Comparison of ENCODE assay signal across 29 mouse cellular contexts in genomic region chr7:34192825-34193224, GRCm38 (mm10). TPM values are rescaled to one million over a fixed set of nuclear protein-coding genes. Genes with fewer than 3 reads are reported as not detected.
A peak's percentile ranks its signal among the peaks of the same experiment; 100 is the strongest.
DNase-seq lines count a peak whose midpoint lies in the region; TF ChIP-seq lines count a peak whose summit lies in the region.
"Had no signal": no experiment of that assay in that cellular context is flagged by ENCODE, and none has a peak within 500 bp of the region (broad histone marks: within the 10 kb centered on the region; RNA-seq: fewer than 3 reads in every experiment).

No protein-coding gene starts in this region.

- H3K27ac ChIP-seq in bone marrow macrophage, adult 2 months (ENCODE audit: insufficient read depth, low read depth, low read length): peak overlapping the region; percentile 54
- peak overlapping the region; percentile 51; the same call in 1 of the 2 replicates for H3K27ac ChIP-seq in cortical plate, adult 2 months (ENCODE audit: insufficient read depth, low read length)
- H3K27ac ChIP-seq in hindbrain, embryonic 10.5 days: no peak overlapping the region
- H3K27ac ChIP-seq: embryonic facial prominence, embryonic 10.5 days; heart, embryonic 10.5 days; intestine, embryonic 15.5 days; midbrain, embryonic 15.5 days; neural tube, embryonic 15.5 days; stomach, postnatal 0 days had no signal

- TF ChIP-seq POLR2A in bone marrow macrophage, adult 2 months (IDR thresholded peaks at IDR 0.05; ENCODE audit: borderline replicate concordance, low read depth, low read length): no peak
- TF ChIP-seq POLR2A in cortical plate, adult 2 months (IDR thresholded peaks at IDR 0.05; ENCODE audit: extremely low read depth, insufficient read depth, low read length): no peak

- peaks cover 35% of the 10 kb centered on the region for H3K4me1 ChIP-seq in bone marrow macrophage, adult 2 months (ENCODE audit: control insufficient read depth, insufficient read depth, low read length)
- no peaks in the 10 kb centered on the region for H3K4me1 ChIP-seq in cortical plate, adult 2 months (ENCODE audit: control insufficient read depth, insufficient read depth, low read length)
- peaks cover 8% of the 10 kb centered on the region for H3K4me1 ChIP-seq in hindbrain, embryonic 10.5 days (replicated peaks)

- DNase-seq in lung, adult 18-20 months: peak; percentile 10 to 24
- DNase-seq in lung, postnatal 14 days: no peak
- DNase-seq in monocyte, adult 2 months (ENCODE audit: low read depth in 1 of 2, low spot score in 2 of 2): peak; percentile 50 to 59
- no peak for DNase-seq in ovary, adult 18-20 months (ENCODE audit: low spot score)
- DNase-seq in hindbrain, embryonic 10.5 days (ENCODE audit: low spot score): no peak
- no peak for DNase-seq in cerebellum, adult 11-12 months
- DNase-seq: adrenal gland, postnatal 36 days; cerebellum, adult 2 months; cerebellum, postnatal 25 days; forebrain, postnatal 0 days; gastrocnemius, postnatal 36 days; kidney, adult 8-10 months; kidney, postnatal 10 days; left cerebral cortex, postnatal 4 days; lung, embryonic 14.5 days; right cerebral cortex, postnatal 14 days had no signal

- no peaks in the 10 kb centered on the region for H3K27me3 ChIP-seq in hindbrain, embryonic 10.5 days (ENCODE audit: insufficient read depth, poor library complexity, severe bottlenecking)
- H3K27me3 ChIP-seq: CH12.LX; intestine, embryonic 15.5 days; midbrain, embryonic 15.5 days; neural tube, embryonic 15.5 days; Patski had no signal

- no peak for TF ChIP-seq CTCF in bone marrow macrophage, adult 2 months (IDR thresholded peaks at IDR 0.05; ENCODE audit: low read depth, low read length)
- TF ChIP-seq CTCF in cortical plate, adult 2 months (IDR thresholded peaks at IDR 0.05; ENCODE audit: extremely low read depth, insufficient read depth, low read length): no peak

- H3K9me3 ChIP-seq in hindbrain, embryonic 10.5 days: no peaks in the 10 kb centered on the region
- H3K9me3 ChIP-seq: embryonic facial prominence, embryonic 10.5 days; G1E; heart, embryonic 10.5 days; intestine, embryonic 15.5 days; midbrain, embryonic 15.5 days; neural tube, embryonic 15.5 days had no signal

- H3K4me3 ChIP-seq in bone marrow macrophage, adult 2 months (ENCODE audit: insufficient read depth, low read length): no peak overlapping the region
- no peak overlapping the region for H3K4me3 ChIP-seq in cortical plate, adult 2 months (ENCODE audit: insufficient read depth, low read length)
- no peak overlapping the region for H3K4me3 ChIP-seq in hindbrain, embryonic 10.5 days
- H3K4me3 ChIP-seq: embryonic facial prominence, embryonic 10.5 days; heart, embryonic 10.5 days; intestine, embryonic 15.5 days; midbrain, embryonic 15.5 days; neural tube, embryonic 15.5 days had no signal

- 91% methylated on average over 6 of the region's 6 CpGs for WGBS in hindbrain, embryonic 10.5 days

- peaks cover 51% of the 10 kb centered on the region for H3K36me3 ChIP-seq in hindbrain, embryonic 10.5 days

RNA-seq across cellular contexts. Expression of gene Pdcd2l, which starts 3.6 kb away (rescaled TPM):
- 24.5 and 29.4 TPM in 2 replicates for polyA plus RNA-seq in bone marrow macrophage, adult 2 months (2012; ENCODE audit: insufficient read depth, insufficient read length, missing spikeins)
- 28.3 and 30.5 TPM in 2 replicates for polyA plus RNA-seq in cortical plate, adult 2 months (2012; rRNA removed)
- polyA plus RNA-seq in hindbrain, embryonic 10.5 days (2016; fragmentation: Nextera tagmentation; extraction: Ambion mirVana): 82.2 and 85.5 TPM in 2 replicates

RNA-seq across cellular contexts. Expression of gene Uba2, which starts 23.4 kb away (rescaled TPM):
- 63.1 and 63.8 TPM in 2 replicates for polyA plus RNA-seq in bone marrow macrophage, adult 2 months (2012; ENCODE audit: insufficient read depth, insufficient read length, missing spikeins)
- polyA plus RNA-seq in cortical plate, adult 2 months (2012; rRNA removed): 97.3 and 99.8 TPM in 2 replicates
- 239 and 277 TPM in 2 replicates for polyA plus RNA-seq in hindbrain, embryonic 10.5 days (2016; fragmentation: Nextera tagmentation; extraction: Ambion mirVana)

RNA-seq across cellular contexts. Expression of gene Gpi1, which starts 37.3 kb away (rescaled TPM):
- 630 and 641 TPM in 2 replicates for polyA plus RNA-seq in bone marrow macrophage, adult 2 months (2012; ENCODE audit: insufficient read depth, insufficient read length, missing spikeins)
- polyA plus RNA-seq in cortical plate, adult 2 months (2012; rRNA removed): 708 and 714 TPM in 2 replicates
- polyA plus RNA-seq in hindbrain, embryonic 10.5 days (2016; fragmentation: Nextera tagmentation; extraction: Ambion mirVana): 313 and 393 TPM in 2 replicates

RNA-seq across cellular contexts. Expression of gene Gm6096, which starts 58.0 kb away (rescaled TPM):
- polyA plus RNA-seq in bone marrow macrophage, adult 2 months (2012; ENCODE audit: insufficient read depth, insufficient read length, missing spikeins): not detected in 2 replicates
- not detected in 2 replicates for polyA plus RNA-seq in cortical plate, adult 2 months (2012; rRNA removed)
- not detected in 2 replicates for polyA plus RNA-seq in hindbrain, embryonic 10.5 days (2016; fragmentation: Nextera tagmentation; extraction: Ambion mirVana)
- polyA plus RNA-seq: cerebellum, adult 2 months; forebrain, postnatal 0 days; G1E; heart, embryonic 10.5 days; intestine, embryonic 15.5 days; liver, adult 2 months; midbrain, embryonic 15.5 days; neural tube, embryonic 15.5 days; stomach, postnatal 0 days; thymus, postnatal 0 days had no signal

RNA-seq across cellular contexts. Expression of gene Wtip, which starts 59.8 kb away (rescaled TPM):
- 3.6 and 4.4 TPM in 2 replicates for polyA plus RNA-seq in bone marrow macrophage, adult 2 months (2012; ENCODE audit: insufficient read depth, insufficient read length, missing spikeins)
- 11.0 and 12.5 TPM in 2 replicates for polyA plus RNA-seq in cortical plate, adult 2 months (2012; rRNA removed)
- 4.0 and 4.8 TPM in 2 replicates for polyA plus RNA-seq in hindbrain, embryonic 10.5 days (2016; fragmentation: Nextera tagmentation; extraction: Ambion mirVana)
- polyA plus RNA-seq: G1E had no signal

Comparison
In these comparisons a context has a peak if more than half of its experiments do, and no peak if none do; other contexts are left out.
1. DNase-seq: peak in lung, adult 18-20 months (2 of 2) and monocyte, adult 2 months (2 of 2); none in lung, postnatal 14 days (single experiment), ovary, adult 18-20 months (single experiment), hindbrain, embryonic 10.5 days (single experiment) and cerebellum, adult 11-12 months (single experiment).